Mouse (Mus musculus): Measurements from ENCODE around the gene Ogdhl.
"Not testable (repeated sequence)": the region's sequence is repeated elsewhere in the genome, so short reads cannot be mapped to it uniquely, and the experiment has no call there.

The Ogdhl gene

DNA sequence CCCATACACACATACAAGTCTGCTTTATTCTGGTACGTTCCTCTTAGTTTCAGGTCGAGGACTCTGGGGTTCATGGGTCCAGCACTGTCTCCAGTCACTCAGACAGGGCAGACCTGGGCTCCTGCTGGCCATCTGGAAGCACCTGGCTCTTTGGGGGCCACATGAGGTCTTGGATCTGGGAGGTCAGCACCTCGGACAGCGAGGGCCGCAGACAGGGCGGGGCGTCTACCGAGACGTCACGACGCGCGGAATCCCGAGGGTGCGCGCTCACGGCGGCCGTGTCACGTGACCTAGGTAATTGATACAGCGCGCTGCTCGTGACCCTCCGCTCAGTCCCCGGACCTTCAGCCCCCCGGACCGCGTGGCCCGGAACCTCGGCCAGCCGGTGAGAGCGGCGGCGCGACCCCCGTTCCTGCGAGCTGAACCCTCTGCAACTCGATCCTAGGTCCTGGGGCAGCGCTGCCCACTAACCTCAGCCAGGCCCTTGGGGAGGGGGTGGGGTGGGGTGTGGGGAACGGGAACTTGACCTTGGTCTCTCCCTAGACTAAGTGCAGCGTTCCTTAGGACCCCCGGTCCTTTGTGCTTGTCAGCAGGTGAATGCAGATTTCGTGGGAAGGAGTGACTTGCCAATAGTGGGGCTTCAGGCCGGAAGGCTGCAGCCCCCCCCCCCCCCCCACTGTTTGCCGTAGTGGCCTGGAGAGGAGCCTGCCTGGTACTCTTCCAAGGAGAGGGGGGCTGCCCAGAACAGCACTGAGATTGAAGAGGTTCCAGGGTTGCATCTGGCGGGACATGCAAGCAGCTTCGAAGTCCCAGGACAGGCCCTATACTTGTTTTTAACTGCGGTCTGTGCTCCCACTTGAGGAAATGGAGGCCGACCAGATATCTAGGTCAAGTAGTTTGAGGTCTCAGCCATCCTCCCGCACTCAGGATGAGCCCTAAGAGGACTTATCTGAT is at the start of gene Ogdhl:
TSS of gene Ogdhl (plus strand) at position 288 of the 954 bp plus-strand sequence.
- DNase-seq (ENCODE audit: low read depth, low spot score), result no peak

GRCm38 (mm10) chr14:32301622-32302021 is 20.2 kb upstream of the Ogdhl start:
- no peak for DNase-seq (ENCODE audit: low read depth, low spot score)

DNA sequence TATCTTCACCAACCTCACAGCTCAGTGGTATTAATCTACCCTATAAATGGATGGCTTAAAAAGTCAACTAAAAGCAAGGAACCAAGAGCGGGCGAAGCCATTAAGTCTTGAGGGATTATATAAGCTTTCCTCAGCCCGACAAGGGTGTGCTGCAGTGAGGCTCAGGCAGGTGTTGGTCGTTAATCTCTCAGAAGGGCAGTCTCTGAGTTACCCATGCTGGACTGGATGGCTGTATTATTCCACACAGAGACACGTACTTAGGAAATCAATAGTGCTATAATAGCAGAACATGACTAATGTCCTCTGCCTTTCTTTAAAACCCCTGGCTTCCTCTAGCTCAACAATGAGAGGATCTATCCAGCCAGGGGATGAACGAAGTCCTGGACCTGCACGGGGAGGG is 19.4 kb upstream of the Ogdhl start:
- no peak for DNase-seq (ENCODE audit: low read depth, low spot score)

- no peak for DNase-seq (ENCODE audit: low read depth, low spot score)
Observed at GRCm38 (mm10) chr14:32304921-32305320, 16.9 kb upstream of the Ogdhl start.

DNA sequence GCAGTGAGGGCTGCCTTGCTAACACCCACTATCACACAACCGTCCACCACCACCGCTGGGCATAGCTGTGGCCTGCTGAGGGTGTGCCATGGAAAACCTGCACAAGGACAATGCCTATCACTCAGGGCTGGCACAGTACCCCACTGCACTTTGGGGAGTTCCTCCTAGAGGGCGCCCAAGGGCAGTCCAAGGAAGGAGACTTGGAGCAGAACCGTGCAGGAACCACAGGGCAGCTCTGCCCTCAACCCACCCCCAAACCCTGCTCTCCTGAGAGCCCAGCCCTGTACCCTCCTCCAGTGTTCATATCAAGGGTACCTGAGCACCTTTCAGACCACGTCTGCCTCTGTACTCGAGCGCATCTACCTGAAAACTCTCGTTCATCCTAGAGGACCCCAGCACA is 11.9 kb upstream of the Ogdhl start:
- no peak for DNase-seq (ENCODE audit: low read depth, low spot score)

- no peak for DNase-seq (ENCODE audit: low read depth, low spot score)
Observed at GRCm38 (mm10) chr14:32311381-32312035, 10.3 kb upstream of the Ogdhl start.

GRCm38 (mm10) chr14:32317822-32318221 is 4.0 kb upstream of the Ogdhl start:
- DNase-seq (ENCODE audit: low read depth, low spot score), result no peak

DNA sequence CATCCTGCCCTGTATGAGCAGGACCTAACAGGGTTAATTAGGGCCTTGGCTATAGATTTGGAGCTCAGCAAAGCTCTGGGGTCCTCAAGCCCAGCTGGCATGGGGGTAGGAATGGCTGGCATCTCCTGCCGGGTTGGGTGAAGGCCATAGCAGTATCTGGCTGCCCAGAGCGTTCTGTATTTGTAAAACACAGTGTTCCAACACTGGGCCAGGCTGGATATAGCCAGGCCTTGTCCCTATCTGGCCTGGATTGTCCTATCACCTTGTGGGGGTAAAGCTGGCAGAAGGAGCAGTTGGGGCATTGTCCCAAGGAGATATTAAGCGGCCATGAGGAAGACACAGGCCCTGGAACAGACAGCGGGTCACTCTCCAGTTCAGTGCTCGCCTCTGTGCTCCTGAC is 1.4 kb downstream of the Ogdhl start:
- DNase-seq (ENCODE audit: low read depth, low spot score), result no peak

- DNase-seq (ENCODE audit: low read depth, low spot score), result no peak
Observed at GRCm38 (mm10) chr14:32327366-32327765, 5.5 kb downstream of the Ogdhl start.

GRCm38 (mm10) chr14:32332515-32333445 is 11.0 kb downstream of the Ogdhl start:
- DNase-seq (ENCODE audit: low read depth, low spot score), result no peak

- no peak for DNase-seq (ENCODE audit: low read depth, low spot score)
Observed at GRCm38 (mm10) chr14:32336021-32336420, 14.2 kb downstream of the Ogdhl start.

- DNase-seq (ENCODE audit: low read depth, low spot score), result no peak
Observed at GRCm38 (mm10) chr14:32336547-32336946, 14.7 kb downstream of the Ogdhl start.

DNA sequence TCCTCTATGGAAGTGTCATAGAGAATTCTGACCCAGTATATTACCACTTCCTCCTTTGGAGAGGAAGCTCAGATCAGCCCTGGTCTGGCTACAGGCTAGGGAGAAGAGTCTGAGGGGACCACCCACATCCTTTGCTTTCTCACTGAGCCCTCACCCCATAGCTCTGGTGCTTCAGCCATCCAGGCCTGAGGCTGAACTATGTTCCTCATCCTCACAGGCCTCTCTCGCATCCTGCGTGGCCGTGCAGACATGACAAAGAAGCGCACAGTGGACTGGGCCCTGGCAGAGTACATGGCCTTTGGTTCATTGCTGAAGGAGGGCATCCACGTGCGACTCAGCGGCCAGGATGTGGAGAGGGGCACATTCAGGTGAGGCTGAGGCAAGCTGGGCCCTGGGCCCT is 20.0 kb downstream of the Ogdhl start:
- no peak for DNase-seq (ENCODE audit: low read depth, low spot score)

GRCm38 (mm10) chr14:32344176-32344575 is 22.4 kb downstream of the Ogdhl start:
- DNase-seq (ENCODE audit: low read depth, low spot score), result no peak

DNA sequence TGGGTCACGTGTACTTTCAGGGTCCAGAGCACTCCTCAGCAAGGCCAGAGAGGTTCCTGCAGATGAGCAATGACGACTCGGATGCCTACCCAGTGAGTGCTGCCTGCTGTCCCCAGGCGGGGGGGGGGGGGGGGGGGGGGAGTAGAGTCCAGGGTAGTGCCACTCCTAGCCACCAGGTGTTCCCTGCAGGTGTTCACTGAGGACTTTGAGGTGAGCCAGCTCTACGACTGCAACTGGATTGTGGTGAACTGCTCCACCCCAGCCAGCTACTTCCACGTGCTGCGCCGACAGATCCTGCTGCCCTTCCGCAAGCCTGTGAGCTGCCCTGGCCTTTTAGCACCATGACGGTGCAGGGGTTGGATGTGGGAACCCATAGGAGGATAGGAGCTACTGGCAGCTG is 22.9 kb downstream of the Ogdhl start:
- no peak for DNase-seq (ENCODE audit: low read depth, low spot score)

- DNase-seq (ENCODE audit: low read depth, low spot score), result no peak
Observed at GRCm38 (mm10) chr14:32347307-32347706, 25.5 kb downstream of the Ogdhl start.

DNA sequence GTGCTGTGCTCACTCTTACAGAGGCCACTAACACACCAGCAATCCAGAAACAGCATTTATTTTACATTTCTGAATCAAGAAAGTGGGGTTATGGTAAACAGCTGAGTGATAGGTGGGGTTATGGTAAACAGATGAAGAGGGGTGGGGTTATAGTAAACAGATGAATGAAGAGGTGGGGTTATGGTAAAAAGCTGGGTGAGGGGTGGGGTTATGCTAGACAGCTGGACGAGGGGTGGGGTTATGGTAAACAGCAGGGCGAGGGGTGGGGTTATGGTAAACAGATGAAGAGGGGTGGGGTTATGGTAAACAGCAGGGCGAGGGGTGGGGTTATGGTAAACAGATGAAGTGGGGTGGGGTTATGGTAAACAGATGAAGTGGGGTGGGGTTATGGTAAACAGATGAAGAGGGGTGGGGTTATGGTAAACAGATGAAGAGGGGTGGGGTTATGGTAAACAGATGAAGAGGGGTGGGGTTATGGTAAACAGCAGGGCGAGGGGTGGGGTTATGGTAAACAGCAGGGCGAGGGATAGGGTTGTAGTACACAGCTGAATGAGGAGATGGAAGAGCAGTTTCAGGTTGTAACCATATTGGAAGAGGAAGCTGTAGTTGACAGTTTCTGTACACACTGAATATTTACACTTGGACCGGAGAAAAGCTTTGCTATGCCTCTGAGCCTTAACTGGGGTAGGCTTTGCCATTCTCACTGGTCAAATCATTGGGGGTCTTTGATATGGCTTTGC is 29.5 kb downstream of the Ogdhl start:
- DNase-seq (ENCODE audit: low read depth, low spot score), result not testable (repeated sequence)

- DNase-seq (ENCODE audit: low read depth, low spot score), result no peak
Observed at GRCm38 (mm10) chr14:32364359-32364758, 42.5 kb downstream of the Ogdhl start.

DNA sequence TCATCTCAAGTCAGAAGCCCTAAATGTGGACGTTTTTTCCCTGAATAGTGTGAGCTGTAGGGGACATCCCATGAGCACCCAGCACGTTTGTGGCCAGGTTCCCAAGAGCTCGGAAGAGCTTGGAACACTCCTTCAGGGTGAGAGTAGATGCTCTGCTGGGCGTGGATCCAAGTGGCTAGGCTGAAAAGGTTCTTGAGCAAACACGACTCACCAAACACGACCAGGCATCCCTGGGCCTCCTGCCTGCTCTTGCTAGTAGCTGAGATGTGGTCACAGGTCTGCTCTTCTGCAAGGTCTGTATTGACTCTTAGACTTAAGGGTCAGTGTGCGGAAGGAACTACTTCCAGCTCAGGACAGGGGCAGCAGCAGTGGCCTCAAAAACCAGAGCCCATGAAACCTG is 47.9 kb downstream of the Ogdhl start:
- no peak for DNase-seq (ENCODE audit: low read depth, low spot score)

DNA sequence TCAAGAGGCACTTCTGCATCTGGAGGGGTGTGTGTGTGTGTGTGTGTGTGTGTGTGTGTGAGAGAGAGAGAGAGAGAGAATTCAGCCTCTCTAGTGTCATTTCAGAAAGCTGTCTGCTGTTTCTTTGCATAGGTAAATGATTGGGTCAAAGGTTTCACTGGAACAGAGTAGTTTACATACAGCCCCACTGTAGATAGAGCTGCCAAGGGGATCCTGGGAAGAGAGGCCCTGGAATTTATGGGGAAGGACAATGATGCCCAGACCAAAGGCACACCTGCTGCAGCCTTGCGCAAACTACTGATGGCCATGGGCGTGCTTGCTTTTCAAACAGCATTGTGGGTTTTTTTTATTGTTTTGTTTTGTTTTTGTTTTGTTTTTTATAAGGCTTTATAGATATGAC is 50.7 kb downstream of the Ogdhl start:
- DNase-seq (ENCODE audit: low read depth, low spot score), result no peak
